Mouse (Mus musculus) embryonic facial prominence, embryonic 11.5 days (tissue): ENCODE measurements around the gene Ehhadh. TPM values are rescaled to one million over a fixed set of nuclear protein-coding genes. Genes with fewer than 3 reads are reported as not detected.

Experiments
- ATAC-seq: fragments of 200-750 bp; cut with Nextera tagmentation; replicated peaks from 2 replicates; pipeline ENCODE4 v1.8.0; 2017; ENCODE audit warnings: low read depth; ENCODE audit not compliant: insufficient number of reproducible peaks, low FRiP score, low TSS enrichment
- DNase-seq: peaks from one replicate; pipeline ENCODE4 v3.0.0-alpha.2; 2015; ENCODE audit warnings: low spot score
- H3K27ac ChIP-seq: fragments of 300-500 bp; sonication (generic); replicated peaks from 2 replicates; pipeline ENCODE4 v1.5.1; 2014; ENCODE audit warnings: mild to moderate bottlenecking, low read depth, low read length, control low read depth
- H3K27me3 ChIP-seq: fragments of 300-500 bp; sonication (generic); 2 replicates; pipeline ENCODE4 v1.6.1; 2014; ENCODE audit warnings: mild to moderate bottlenecking, low read length, moderate library complexity, mixed read lengths; ENCODE audit not compliant: control insufficient read depth, insufficient read depth
- H3K36me3 ChIP-seq: fragments of 300-500 bp; sonication (generic); replicated peaks from 2 replicates; pipeline ENCODE4 v1.6.1; 2014; ENCODE audit warnings: low read depth, mild to moderate bottlenecking, low read length, moderate library complexity, mixed read lengths; ENCODE audit not compliant: control insufficient read depth, insufficient read depth
- H3K4me1 ChIP-seq: fragments of 300-500 bp; sonication (generic); 2 replicates; pipeline ENCODE4 v1.6.1; 2014; ENCODE audit warnings: low read length, mixed read lengths; ENCODE audit not compliant: control insufficient read depth, insufficient read depth
- H3K4me2 ChIP-seq: fragments of 300-500 bp; sonication (generic); 2 replicates; pipeline ENCODE4 v1.6.1; 2014; ENCODE audit warnings: low read depth, mild to moderate bottlenecking, control low read depth, low read length, moderate library complexity
- H3K4me3 ChIP-seq: fragments of 300-500 bp; sonication (generic); 2 replicates; pipeline ENCODE4 v1.5.1; 2014; ENCODE audit warnings: low read depth, low read length, control low read depth
- H3K9ac ChIP-seq: fragments of 300-500 bp; sonication (generic); replicated peaks from 2 replicates; pipeline ENCODE4 v1.6.1; 2014; ENCODE audit warnings: mild to moderate bottlenecking, control low read depth, low read length
- H3K9me3 ChIP-seq: fragments of 300-500 bp; sonication (generic); replicated peaks from 2 replicates; pipeline ENCODE4 v1.6.1; 2016; ENCODE audit warnings: mild to moderate bottlenecking, low read length, inconsistent platforms, mixed read lengths; ENCODE audit not compliant: control insufficient read depth
- WGBS: fragments of 180-500 bp; shearing (Covaris S2); extraction: QIAGEN DNeasy Blood & Tissue Kit; methylation state at CpG from one replicate; pipeline ENCODE4 v1.1.7; 2014; 5-methylcytosine and 5-hydroxymethylcytosine counted together
- polyA plus RNA-seq: library from polyadenylated mRNA; unstranded; fragments of >200 nt; fragmentation: Nextera tagmentation; extraction: Ambion mirVana; gene quantifications from 2 replicates; pipeline ENCODE4 v1.2.1, GENCODE M21; 2014

Gene Ehhadh
- 2.1 and 2.6 TPM in 2 replicates for polyA plus RNA-seq

DNA sequence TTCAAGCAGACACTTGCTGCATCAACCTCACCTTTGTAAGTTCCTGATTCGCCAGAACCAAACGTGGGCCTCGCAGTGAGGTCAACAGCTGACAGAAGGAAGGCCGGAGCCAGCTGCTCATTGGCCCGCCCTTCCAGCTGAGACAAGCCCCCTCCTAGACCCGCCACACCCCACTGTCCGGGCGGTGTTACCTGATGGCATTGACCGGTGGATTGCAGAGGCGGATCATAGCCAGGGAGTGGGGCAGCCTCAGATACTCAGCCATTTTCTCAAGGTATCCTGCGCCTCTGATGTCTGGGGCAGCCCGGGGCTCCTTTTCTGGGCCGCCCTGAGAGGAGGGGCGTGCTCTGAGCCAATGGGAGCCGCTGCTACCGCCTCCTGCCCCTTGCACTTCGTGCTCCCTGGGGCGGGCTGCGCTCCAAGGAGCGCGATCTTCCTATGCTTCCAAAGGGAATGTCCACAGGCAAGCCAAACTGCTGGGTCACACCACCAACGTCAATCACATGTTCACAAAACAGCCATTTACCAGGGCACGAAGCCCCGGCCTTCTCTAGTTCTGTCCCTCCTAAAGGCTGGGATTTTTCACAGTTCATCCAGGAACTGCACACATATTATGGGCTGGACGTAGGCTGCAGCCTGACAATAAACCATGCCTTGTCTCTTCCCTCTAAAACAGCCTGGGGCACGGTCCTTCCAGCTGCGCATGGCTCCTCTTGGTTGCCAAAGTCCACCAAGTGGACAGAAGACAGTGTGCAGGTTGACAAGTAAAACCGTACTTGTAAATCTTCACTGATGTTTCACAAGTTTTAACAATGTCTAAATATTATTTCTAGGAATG, at the start of gene Ehhadh:
Gene Ehhadh (minus strand): TSS at position 292 of the 838 bp plus-strand sequence.
- WGBS, result 7% methylated on average over 28 of the region's 28 CpGs
- Histone ChIP-seq H3K27ac (no peak within 1 kb of the TSS), H3K4me3 (peak within 1 kb of the TSS; percentile 45)

DNA sequence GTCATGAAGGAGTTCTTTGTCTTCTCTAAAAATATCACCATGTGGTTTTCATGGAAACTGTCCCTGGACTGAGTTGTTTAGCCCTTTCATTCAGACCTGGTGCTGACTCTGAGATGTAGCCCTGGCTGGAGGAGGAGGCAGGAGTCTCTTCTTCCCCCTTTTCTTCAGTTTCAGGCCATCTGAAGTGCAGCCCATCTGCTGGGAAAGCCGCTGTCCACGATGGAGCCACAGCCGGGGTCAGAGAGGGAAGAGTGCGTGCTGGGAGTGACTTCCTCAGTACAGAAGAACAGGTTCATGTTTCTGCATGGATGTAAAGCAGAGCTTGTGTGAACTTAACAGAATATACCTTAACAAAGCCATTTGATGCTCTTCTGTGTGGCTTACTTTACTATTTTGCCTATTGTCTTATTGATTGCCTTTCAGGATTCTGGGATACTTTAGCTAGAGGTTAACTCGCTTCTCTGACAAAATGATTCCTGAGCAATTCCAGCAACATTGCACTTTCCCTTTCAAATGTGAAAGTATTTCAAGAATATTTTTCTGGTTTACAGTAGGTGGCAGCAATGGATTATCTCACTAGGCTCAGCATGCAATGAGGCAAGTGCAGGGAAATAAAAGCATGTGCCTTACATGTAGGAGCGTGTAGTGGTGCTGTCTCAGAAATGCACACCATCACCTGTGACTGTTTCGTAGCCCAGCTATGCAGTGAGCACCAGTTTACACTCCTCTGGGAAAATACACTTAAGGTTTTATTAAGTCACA, 48.9 kb upstream of the Ehhadh start:
- Histone ChIP-seq H3K9me3 (no peaks in the 10 kb centered on the region), H3K4me1 (no peaks in the 10 kb centered on the region), H3K9ac (no peak overlapping the region), H3K36me3 (no peaks in the 10 kb centered on the region), H3K27ac (no peak overlapping the region), H3K4me2 (no peak overlapping the region), H3K27me3 (no peaks in the 10 kb centered on the region), H3K4me3 (no peak overlapping the region)
- peak; percentile 59 for DNase-seq
- WGBS, result 49% methylated on average over 7 of the region's 7 CpGs
- no peak for ATAC-seq

More for the DNA sequence above, at the start of gene Ehhadh:
- Histone ChIP-seq H3K4me2 (peak within 1 kb of the TSS; percentile 76), H3K4me1 (no peaks in the 10 kb centered on the region), H3K9ac (peak within 1 kb of the TSS; percentile 57), H3K36me3 (no peaks in the 10 kb centered on the region), H3K27me3 (no peaks in the 10 kb centered on the region), H3K9me3 (no peaks in the 10 kb centered on the region)
- DNase-seq (peak; percentile 68), ATAC-seq (peak; percentile 89)

DNA sequence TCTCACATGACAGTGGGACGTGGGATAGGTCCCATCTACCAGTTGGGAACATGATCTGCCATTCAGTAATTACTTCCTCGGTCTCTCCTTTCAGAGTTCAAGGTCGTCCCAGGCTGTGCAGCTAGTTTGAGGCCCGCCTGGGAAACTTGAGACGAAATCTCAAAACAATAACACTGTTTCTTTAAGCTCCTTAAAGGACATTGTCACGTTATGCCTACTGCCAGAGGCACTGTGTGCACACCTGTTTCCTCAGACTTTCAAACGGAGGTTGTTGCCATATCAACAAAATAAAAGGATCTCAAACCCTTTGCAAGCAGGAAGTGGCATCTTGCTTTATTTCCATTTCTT, 48.0 kb upstream of the Ehhadh start:
- H3K4me2 ChIP-seq, result no peak overlapping the region
- H3K4me1 ChIP-seq, result no peaks in the 10 kb centered on the region
- H3K27ac ChIP-seq, result no peak overlapping the region
- no peak for ATAC-seq
- no peaks in the 10 kb centered on the region for H3K27me3 ChIP-seq
- no peaks in the 10 kb centered on the region for H3K36me3 ChIP-seq
- no peaks in the 10 kb centered on the region for H3K9me3 ChIP-seq
- H3K4me3 ChIP-seq, result no peak overlapping the region
- no peak overlapping the region for H3K9ac ChIP-seq
- peak; percentile 44 for DNase-seq
- 25% methylated on average over 7 of the region's 7 CpGs for WGBS

DNA sequence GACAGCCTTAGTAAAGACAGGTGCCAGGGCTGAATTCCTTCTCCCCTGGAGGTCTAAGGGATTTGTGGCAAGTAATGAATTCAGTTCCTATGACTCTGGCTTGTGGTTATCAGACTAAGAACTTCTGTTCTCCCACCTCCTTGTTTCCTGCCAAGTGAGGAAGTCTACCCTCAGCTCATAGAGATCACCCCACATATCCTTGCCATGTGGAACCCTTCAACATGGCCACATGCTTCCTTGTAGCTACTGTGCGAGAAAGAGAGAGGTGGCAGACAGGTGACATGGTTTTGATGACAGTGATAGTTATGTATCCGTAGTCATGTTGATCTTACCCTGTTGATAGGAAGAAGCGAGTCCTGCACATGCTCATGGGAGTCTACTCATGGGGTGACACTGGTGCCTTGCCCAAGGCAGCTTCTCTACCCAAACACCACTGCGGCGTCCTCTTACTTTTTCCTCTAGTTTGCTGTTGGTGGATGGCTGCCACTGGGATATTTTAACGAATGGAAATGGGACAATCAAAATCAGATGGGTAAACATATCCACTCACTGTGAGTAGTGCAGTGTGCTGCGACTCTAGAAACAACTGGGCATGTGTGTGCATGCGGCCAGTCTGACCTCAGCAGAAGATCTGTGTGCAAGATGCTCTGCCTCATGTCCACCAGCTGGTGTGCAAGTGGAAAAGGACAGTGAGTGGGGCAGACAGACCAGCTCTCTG, 47.4 kb upstream of the Ehhadh start:
- ATAC-seq (no peak), DNase-seq (no peak)
- Histone ChIP-seq H3K9ac (no peak overlapping the region), H3K27ac (no peak overlapping the region), H3K4me2 (no peak overlapping the region), H3K27me3 (no peaks in the 10 kb centered on the region), H3K9me3 (no peaks in the 10 kb centered on the region), H3K36me3 (no peaks in the 10 kb centered on the region), H3K4me1 (no peaks in the 10 kb centered on the region), H3K4me3 (no peak overlapping the region)
- 70% methylated on average over 8 of the region's 8 CpGs for WGBS

DNA sequence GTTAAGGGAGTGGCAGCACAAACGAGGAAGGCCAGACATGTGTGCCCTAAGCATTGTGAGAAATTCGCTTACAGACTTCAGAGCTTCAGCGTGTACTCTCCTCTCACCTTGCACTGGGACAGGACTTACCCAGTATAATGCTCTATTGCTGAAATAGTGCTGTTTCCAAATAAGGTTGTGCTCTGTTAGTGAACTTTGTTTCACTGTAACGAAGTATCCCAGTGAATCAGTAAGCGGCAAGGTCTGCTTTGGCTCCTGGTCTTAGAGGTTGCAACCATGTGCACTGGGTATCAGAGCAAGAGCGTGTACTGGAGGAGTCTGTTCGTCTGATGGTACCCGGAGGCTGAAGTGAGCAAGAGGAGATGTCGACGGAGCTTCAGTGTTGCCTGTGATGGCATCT, 46.4 kb upstream of the Ehhadh start:
- DNase-seq (no peak), ATAC-seq (no peak)
- Histone ChIP-seq H3K9ac (no peak overlapping the region; the same call in 1 of the 2 replicates), H3K36me3 (no peaks in the 10 kb centered on the region), H3K4me3 (no peak overlapping the region), H3K27ac (no peak overlapping the region), H3K4me2 (no peak overlapping the region), H3K27me3 (no peaks in the 10 kb centered on the region), H3K9me3 (no peaks in the 10 kb centered on the region), H3K4me1 (no peaks in the 10 kb centered on the region)
- 80% methylated on average over 10 of the region's 10 CpGs for WGBS

DNA sequence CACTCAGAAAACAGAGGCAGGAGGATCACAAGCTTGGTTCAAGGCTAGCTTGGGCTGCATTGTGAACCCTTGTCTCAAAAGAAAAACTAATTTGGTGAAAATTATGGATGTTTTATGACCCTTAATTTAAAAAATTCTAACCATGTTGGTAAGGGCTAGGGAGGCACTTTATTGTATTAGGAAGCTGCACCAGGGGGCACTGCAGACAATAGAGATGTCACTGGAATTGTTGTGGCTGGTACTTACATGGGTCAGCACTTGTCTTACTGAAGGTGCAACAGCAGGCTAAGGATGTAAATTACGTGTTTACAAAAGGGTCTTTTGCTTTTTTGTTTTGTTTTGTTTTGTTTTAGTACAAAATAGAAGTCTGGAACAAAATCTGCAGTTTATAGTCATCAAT, 45.9 kb upstream of the Ehhadh start:
- no peak for ATAC-seq
- H3K27me3 ChIP-seq, result no peaks in the 10 kb centered on the region
- no peaks in the 10 kb centered on the region for H3K9me3 ChIP-seq
- no peak overlapping the region for H3K4me3 ChIP-seq
- H3K4me2 ChIP-seq, result no peak overlapping the region
- no peak overlapping the region for H3K9ac ChIP-seq
- H3K4me1 ChIP-seq, result no peaks in the 10 kb centered on the region
- DNase-seq, result no peak
- no peaks in the 10 kb centered on the region for H3K36me3 ChIP-seq
- H3K27ac ChIP-seq, result no peak overlapping the region
- 53% methylated on average over 1 of the region's 1 CpGs for WGBS

DNA sequence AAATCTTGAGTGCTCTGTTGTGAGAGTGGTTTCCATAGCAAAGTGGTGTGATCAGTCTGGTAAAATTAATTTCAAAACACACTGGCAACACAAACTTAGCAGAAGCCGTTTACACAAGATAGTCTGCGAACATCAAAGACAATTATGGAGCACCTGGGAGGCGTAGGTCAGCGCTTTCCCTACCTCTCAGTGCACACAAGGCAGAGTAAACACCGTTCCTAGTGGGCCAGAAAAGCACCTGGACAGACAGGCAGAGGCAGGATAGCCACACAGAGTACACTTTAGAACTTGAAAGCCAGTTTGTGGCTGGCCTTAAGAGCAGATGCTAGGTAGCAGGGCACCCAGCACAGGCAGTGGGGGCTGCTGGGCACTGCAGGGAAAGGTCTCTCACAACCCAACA, 44.2 kb upstream of the Ehhadh start:
- Histone ChIP-seq H3K36me3 (no peaks in the 10 kb centered on the region), H3K4me1 (no peaks in the 10 kb centered on the region), H3K4me3 (no peak overlapping the region), H3K27ac (no peak overlapping the region), H3K9me3 (no peaks in the 10 kb centered on the region), H3K4me2 (no peak overlapping the region), H3K27me3 (no peaks in the 10 kb centered on the region), H3K9ac (no peak overlapping the region)
- DNase-seq, result no peak
- WGBS, result 83% methylated on average over 5 of the region's 5 CpGs
- no peak for ATAC-seq
